Mouse (Mus musculus): Measurements from ENCODE around the gene Gzmd. TPM values are rescaled to one million over a fixed set of nuclear protein-coding genes. Genes with fewer than 3 reads are reported as not detected.

Gzmd gene
- total RNA-seq, 1 experiment from 2014 or later: not detected

- no peak for DNase-seq
Measured at GRCm38 (mm10) chr14:56082016-56082415, 50.4 kb downstream of the Gzmd start.

Small RNA genes lying within 50 kb of the gene (microRNA-seq; reads per million reads assigned to microRNA genes)
- 0 reads per million in 2 experiments for gene Mir6949

Other genes starting within 250 kb of the Gzmd start
- 0.15 and 0.24 TPM in 2 replicates for gene Cbln3, start 248.2 kb downstream of the Gzmd start, total RNA-seq (2021)
- gene Khnyn, start 247.7 kb downstream of the Gzmd start, total RNA-seq (2021): 21.6 and 25.5 TPM in 2 replicates
- 58.1 and 62.6 TPM in 2 replicates for gene Sdr39u1, start 232.3 kb downstream of the Gzmd start, total RNA-seq (2021)
- gene Cma1, start 187.9 kb downstream of the Gzmd start, total RNA-seq (2021): 0.49 and 1.2 TPM in 2 replicates
- not detected in 2 replicates for gene Cma2, start 181.6 kb downstream of the Gzmd start, total RNA-seq (2021)
- not detected in 2 replicates for gene Mcpt1, start 114.6 kb downstream of the Gzmd start, total RNA-seq (2021)
- not detected in 2 replicates for gene Mcpt9, start 102.1 kb downstream of the Gzmd start, total RNA-seq (2021)
- gene Mcpt2, start 90.6 kb downstream of the Gzmd start, total RNA-seq (2021): not detected in 2 replicates
- 0.97 and 1.1 TPM in 2 replicates for gene Mcpt4, start 70.3 kb downstream of the Gzmd start, total RNA-seq (2021)
- gene Mcpt8, start 47.3 kb downstream of the Gzmd start, total RNA-seq (2021): not detected in 2 replicates
- not detected in 2 replicates for gene Ctsg, start 30.0 kb downstream of the Gzmd start, total RNA-seq (2021)
- not detected in 2 replicates for gene Gzme, start 12.0 kb downstream of the Gzmd start, total RNA-seq (2021)
- gene Gzmg, start 27.0 kb upstream of the Gzmd start, total RNA-seq (2021): not detected in 2 replicates
- not detected in 2 replicates for gene Gzmn, start 42.0 kb upstream of the Gzmd start, total RNA-seq (2021)
- not detected in 2 replicates for gene Gzmf, start 78.8 kb upstream of the Gzmd start, total RNA-seq (2021)
- not detected in 2 replicates for gene Gzmc, start 102.0 kb upstream of the Gzmd start, total RNA-seq (2021)
- not detected in 2 replicates for gene Gzmb, start 129.7 kb upstream of the Gzmd start, total RNA-seq (2021)
- gene Atp12a, start 232.5 kb upstream of the Gzmd start, total RNA-seq (2021): not detected in 2 replicates